Mouse (Mus musculus): ENCODE data around the gene Rasd2.

Rasd2 gene

DNA sequence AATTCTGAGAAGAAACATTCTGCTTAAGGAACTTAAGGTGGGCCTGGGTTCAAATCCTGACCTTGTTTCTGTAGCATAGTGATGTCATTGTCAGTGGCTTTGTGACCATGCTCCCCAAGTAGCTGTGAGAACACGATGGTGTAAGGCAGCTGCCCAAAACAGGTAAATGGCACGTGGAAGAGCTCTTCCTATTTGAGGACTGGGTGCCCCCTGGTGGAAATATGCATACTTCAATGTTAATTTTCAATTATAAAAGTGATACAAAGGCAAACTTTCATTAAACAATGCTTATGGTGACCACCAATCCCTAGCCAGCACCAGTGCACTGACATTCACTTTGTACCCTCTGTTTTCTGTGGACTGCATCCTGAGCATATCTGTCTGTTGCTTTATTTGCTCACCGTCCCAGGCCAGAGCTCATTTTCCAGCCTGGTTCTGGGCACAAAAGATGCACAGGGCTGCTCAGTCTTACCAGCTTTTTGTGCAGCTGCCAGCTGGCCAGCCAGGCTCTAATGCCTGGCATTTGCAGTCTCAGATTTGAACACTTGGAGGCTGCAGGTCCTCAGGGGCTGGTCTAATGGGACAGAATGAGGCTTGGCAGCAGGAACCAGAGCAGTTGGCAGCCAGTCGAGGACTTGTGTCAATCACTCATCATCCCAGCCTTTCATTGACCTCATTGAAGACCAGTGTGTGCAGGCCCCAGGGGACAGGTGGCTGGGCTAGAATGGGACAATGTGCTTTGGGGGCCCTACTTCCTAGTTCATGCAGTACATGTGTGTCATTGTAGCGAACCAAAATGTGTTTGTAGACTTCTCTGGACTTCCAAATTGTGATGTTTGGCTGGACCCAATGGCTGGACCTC is 6.4 kb downstream of the Rasd2 start:
- no peak for DNase-seq (ENCODE audit: low read depth, low spot score)

GRCm38 (mm10) chr8:75222665-75223064 is 8.9 kb downstream of the Rasd2 start:
- no peak for DNase-seq (ENCODE audit: low read depth, low spot score)

DNA sequence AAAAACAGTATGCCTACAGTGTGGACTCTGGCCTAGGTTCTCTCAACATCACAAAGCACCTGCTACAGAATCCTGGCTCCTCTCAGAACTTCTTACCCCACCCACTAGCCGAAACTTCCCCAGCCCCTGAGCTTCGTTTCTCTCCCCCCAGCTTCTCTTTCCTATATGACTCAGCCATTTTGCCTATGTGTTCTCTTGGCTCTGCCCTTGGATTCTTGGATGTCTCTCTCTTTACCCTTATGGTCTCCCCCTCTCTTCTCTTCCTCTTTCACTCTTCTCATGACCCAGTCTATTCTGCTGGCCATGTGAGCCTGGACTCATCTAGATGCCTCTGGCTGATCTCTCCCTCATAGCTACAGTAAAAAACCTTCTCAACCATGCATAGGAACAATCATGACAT is 13.0 kb downstream of the Rasd2 start:
- DNase-seq (ENCODE audit: low read depth, low spot score), result no peak

DNA sequence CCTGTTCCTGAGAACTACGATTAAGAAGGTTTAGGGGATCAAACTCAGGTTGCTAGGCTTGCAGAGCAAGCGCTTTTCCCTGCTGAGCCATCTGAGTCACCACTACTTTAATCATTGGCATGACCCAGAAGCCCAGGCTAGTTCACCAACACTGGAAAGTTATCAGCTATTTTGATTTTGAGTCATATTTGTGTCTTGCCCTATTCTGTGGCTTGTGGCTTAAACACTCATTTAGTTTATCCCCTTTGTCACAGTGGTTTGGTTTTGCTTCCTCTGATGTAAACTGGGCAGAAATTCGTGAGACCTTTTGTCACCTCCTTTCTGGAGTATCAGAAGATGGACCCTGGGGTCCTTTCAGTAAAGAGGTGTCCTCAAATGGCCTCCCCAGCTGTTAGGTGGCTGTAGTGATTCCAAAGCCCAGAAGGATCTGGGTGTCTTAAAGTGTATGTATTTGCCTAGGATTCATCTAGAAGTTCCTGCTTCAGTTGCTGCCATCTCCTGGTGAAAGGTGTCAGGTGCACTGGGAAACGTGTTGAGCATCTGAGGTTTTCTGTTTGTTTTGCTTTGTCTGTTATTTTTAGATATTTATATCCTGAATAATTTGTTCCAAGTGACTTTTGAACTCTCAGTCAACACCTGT is 20.3 kb downstream of the Rasd2 start:
- DNase-seq (ENCODE audit: low read depth, low spot score), result no peak

DNA sequence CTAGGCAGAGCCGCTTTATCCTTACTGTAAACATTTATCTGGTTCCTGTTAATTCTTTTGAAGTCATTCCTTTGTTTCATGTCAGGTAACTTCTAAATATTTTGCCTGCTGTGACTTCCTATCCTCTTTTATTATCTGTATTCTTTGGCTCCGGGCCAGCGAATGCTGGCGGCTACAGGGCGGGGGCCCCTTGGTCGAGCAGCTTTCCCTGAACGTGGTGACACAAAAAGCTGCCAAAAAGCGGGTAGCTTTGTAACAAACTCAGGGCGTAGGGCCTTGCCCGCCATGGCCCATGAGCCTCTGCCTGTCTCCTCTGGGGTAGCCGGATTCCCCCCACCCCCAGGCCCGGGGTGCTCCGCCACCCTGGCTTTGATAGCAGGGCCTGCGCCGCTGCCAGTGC is 33.6 kb downstream of the Rasd2 start:
- DNase-seq (ENCODE audit: low read depth, low spot score), result no peak

DNA sequence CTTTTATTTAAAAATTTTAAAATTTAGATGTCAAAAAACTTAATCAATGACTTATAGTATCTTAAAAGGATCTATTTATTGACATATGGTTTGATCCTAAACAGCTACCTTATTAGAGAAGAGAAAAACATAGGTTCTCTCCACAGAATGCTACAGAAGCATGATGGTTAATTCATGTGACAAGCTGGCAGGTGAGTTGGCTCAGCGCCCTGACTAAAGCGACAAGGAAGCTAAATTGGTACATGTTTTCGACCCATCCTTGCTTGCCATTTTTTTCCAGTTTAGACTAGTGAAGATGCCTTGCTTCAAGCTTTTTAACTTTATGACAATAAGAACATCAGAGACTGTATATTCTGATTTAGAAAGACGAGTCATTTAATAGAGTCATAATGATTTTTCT is 35.4 kb downstream of the Rasd2 start:
- no peak for DNase-seq (ENCODE audit: low read depth, low spot score)

GRCm38 (mm10) chr8:75254027-75254426 is 40.3 kb downstream of the Rasd2 start:
- no peak for DNase-seq (ENCODE audit: low read depth, low spot score)

DNA sequence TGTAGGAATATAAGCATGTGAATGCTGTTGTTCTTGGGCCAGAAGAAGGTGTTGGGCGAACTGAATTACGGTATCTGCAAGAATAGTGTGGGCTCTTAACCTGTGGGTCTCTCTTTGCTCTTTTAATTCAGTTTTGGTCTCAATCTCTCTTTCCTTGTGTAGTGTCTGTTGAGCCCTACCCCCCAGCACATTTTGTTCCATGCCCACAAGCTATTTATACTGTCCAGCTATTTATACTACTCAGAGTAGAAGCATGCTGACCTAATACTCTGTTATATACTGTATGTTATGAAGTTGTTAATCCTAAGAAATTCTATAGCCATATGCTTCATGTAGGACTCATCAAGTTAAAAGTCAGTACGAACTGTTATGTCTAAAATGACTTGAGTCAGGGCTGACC is 41.9 kb downstream of the Rasd2 start:
- no peak for DNase-seq (ENCODE audit: low read depth, low spot score)

- DNase-seq (ENCODE audit: low read depth, low spot score), result peak; percentile 2
These were observed 58.4 kb downstream of the Rasd2 start for GRCm38 (mm10) chr8:75272166-75272565.
